Mouse (Mus musculus) brain, embryonic 18.5 days (tissue): Measurements from ENCODE around the gene Plch2.

Experiments
- DNase-seq: peaks from one replicate; pipeline ENCODE4 v3.0.0-alpha.2; 2012; ENCODE audit warnings: low read depth, low spot score

The Plch2 gene

DNA sequence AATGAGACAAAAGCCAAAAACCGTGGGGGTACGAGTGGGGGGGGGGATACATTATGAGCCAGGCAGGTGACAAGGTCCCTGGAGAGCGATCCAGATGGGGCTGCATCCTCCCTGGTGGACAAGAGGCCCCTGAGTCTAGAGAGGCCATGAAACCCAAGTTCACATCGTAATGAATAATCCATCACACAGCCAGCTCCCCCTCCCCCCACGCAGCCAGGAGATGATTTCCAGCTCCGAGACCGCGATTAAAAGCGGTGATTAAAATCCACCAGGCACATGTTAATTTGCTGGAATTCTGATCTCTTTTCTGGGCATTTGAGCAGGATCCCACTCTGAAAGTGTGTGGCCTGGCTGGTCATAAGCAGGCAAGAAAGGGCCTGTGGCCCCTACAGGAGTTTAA is 35.8 kb downstream of the Plch2 start:
- no peak for DNase-seq

DNA sequence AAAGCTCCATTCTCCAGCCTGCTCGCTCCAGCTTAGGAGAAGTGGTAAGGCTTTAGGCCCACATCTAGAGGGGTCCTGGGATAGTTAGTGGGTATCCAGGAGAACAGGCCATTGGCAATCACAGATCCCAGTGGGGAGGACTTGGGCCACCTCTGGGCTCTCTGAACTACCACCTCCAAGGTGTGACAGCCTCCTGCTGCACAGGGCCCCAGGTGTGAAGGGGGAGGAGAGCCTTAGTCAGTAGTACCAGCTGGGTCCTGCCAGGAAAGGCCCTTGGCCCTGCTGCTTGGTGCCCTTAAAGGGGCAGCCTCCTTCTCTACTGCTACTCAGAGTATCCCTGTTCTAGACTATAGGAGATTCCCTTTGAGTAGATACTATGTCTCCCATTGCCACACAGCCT is 36.4 kb downstream of the Plch2 start:
- DNase-seq = no peak

DNA sequence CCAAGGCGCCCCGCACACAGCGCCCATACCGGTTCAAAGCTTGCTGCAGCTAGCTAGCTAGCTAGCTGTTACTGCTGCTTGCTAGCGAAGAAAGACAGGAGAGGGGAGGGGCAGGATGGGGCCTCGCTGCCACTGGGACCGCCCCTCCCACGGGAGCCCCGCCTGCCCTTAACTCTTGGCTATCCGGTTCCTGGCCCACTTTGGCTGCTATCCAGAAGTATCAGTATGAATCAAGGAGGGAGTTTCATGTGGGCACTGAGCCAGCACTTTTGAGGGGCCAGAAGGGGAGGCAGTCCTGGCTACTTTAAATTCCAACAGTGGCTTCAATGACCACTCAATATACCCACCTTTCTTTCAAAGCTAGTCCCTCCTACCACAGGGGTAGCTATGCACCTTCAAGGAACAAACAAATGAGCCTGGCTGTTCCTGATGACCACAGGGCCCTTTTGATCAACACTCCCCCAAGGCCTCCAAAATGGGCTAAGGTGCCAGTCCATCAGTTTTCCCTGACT is 37.2 kb downstream of the Plch2 start:
- DNase-seq = no peak

DNA sequence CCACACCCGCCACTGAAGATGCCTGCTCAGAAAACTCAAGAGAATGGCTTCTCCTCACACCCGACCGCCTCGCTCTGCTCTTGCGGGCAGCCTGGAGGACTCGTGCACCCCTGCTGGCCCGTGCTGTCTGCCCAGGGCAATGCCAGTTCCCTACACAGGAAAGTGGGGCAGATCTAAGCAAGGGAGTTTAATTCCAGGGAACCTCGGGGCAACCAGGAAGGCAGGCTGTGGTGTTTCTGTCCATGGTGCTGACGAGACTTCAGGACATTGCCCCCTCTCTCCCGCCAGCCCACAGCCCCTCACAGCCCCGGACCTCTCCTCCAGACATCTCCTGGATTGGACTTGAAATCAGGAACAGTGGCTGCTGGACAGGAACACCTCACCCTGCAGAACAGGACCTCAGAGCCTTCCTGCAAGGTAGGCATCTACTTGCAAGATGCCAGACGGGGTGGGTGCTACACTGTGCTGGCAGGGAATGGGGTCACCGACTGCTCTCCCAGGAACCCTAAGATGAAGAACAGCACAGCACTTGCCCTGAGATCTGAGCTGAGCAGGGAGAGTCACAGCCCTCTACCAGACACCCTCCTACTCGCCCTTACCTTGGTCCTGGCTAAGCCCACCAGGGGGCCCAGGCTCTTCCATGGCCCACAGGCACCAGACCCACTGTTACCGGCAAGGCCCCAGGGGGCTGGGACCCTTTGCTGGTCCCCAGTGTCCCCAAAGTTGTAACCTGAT is 37.8 kb downstream of the Plch2 start:
- no peak for DNase-seq

DNA sequence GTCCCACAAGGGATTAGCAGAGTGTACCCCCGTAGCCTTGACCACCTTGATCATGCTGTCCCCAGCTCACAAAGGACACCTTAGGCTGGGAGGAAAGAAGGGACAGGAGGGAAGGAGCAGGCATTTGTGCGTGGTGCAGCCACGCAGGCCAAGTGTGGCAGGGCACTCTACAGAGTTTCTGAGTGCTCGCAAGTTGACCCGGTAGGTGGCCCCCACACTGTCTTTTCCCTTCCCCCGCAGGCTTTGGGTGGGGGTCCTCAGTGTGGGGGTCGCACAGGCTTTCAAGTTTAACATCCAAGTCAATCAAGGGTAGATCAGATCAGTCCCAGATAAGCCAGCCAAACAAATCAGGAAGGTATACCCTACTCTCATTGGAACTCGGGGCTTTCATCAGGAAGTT is 38.5 kb downstream of the Plch2 start:
- no peak for DNase-seq

DNA sequence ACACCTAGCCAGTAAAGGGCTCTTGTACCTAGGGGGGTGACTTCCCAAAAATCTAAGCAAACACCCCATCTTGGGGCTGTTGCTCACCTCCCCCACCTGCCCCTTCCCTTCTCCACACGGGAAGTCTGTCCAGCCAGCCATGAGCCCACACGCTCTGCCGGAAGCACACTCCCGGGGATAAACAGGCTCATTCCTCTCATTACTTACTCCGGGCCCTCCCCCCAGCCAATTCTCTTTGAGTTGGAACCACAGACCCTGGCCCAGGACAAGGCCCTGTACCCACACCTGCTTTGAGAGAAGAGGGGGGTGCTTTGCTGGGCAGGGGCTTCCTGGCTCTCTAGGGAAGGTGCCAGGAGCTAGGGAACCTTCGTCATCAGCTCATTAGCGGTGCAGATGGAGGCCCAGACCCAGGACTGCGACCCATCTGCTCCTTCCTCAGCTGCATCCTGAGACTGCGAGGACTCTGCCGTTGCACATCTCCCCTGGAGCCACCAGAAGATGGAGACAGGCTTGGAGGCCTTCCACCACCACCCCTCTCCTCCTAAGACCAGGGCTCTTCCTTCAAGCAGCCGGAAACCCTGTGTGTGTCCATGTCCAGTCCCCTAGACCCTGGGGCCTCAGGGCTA is 39.2 kb downstream of the Plch2 start:
- DNase-seq = no peak

DNA sequence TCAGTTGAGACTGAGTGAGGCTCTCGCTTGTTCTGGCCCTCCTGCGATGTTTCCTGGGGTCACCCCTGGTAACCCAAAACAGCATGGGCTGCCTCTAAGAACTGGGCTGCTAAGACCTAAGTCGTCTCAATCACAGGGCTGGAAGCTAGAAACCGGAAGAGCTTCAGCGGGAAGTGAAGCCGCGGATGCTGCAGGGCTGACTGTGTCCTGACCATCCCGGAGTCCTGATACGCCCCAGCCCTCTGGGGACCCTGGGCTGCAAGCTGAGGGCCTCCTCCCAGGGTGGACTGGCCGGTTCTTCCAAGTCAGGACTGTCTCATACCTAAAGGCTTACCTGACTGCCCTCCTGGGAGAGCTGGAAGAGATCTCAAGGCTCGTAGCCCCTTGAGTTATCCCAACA is 39.8 kb downstream of the Plch2 start:
- no peak for DNase-seq

DNA sequence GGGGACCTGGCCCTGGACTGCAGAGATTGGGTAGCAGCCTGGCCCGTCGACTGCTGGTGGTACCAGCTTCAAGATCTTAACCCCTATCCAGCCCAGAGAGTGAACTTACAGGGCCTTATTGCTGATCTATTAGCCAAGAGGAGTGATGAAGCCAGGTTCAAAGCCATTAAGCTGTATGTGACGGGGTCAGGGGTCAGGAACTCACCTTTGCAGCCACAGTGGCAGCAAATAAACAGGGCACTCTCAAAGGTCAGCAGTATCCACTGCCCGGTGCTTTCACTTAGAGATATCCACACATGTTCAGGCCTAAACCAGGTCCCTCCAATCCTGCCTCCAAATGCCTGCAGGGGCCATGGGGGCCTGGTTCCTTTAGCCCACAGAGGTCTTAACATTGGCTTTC is 41.0 kb downstream of the Plch2 start:
- no peak for DNase-seq

DNA sequence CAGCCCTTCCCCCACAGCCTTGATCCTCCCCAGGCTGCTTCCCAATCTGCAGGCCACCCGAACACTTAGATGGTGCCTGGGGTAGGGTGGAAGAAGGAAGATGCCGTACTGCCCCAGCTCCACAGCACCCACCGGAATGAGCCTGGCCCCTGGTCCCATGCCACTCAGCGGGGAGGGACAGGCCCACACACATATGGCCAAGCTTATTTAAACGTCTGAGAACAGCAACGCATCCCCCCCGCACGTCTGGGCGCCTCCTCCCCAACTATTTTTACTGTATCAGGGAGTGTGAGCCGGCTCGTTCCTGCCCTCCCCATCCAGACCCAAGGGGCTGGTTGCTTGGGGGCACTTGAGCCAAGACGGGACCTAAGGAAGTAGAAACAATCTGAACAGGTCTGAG is 41.8 kb downstream of the Plch2 start:
- DNase-seq = no peak

DNA sequence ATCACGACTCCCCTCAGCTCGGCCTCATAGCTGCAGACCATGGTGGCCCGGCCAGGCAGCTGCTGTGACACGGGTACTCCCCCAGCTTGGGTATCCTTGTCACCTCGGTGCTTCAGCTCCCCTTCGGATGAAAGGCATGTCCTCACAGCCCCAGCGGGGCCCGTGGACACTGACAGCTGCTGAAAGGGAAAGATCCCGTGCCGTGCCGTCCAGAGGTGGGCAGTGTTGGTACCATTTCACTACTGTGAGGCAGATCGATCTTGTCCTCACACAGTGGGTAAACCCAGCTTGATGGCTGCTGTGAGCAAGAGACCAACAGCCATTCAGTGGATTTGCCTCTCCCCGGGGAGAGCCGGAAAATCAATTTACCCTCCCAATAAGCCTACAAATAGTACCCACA is 42.3 kb downstream of the Plch2 start:
- DNase-seq = no peak

DNA sequence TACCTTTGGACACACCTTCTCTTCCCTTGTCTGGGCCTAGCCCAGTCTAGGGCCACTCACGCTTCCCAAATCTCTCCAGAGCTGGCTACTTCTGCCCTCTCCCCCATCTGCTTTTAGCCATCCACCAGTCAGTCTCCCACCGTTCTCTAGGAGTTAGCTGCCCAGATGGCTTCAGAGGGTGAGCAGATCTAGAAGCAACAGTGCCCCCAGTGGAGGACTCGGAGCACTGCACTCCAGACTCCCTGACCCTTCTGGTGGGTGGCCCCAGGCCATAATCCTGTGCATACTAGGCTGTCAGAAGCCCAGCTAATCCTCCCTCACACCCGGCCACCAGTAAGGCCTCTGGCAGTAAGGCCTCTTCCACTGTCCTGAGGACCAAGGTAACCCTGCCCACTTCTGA is 43.8 kb downstream of the Plch2 start:
- DNase-seq = no peak

DNA sequence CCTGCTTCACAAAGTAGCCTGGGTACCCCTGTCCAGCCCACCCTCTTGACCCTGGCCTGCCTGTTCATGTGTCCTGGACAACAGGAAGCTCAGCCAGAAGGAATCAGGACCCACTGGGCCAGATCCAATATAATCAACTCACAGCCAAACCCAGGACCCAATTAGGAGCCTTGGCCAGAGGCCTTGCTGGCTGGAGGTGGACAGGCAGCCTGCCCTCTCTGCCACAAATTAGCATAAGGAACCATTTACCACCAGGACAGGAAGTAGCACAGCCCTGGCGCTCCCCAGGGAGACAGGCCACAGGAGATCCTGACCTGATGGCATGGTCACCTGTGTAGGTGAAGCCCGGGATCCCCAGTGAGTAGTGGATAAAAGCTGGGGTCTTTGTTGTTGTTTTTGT is 44.5 kb downstream of the Plch2 start:
- DNase-seq = no peak

DNA sequence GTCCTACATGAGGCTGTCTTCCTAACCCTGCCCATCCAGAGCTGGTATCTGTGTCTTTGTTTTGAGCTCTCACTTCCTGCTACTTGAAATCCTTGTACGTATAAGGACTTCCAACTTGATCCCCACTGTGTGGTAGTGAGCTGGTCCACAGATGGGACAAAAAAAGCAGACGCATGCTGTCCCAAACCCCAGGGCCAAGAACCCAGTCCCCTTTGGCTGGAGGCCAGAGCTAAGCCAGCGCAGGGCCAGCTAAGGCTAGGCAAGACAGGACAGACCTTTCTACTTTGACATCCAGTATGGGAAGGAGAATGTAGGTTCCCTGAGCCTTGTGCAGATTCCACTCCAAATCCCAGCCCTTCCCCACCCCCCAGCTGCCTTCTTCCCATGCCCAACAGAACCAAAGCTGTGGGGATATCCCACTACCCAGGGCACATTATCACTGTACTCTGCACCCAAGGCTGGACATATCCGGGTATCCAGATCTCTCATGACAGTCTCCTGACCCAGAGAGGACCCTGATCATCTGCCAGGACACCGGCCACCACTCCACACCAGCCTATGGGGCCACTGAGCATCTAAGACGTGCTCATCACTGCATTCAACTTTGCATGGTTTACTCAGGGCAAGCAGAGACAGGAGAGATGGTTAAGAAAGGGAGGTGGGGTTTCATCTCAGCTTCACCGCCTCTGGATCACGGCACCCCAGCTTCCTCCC is 45.1 kb downstream of the Plch2 start:
- no peak for DNase-seq

DNA sequence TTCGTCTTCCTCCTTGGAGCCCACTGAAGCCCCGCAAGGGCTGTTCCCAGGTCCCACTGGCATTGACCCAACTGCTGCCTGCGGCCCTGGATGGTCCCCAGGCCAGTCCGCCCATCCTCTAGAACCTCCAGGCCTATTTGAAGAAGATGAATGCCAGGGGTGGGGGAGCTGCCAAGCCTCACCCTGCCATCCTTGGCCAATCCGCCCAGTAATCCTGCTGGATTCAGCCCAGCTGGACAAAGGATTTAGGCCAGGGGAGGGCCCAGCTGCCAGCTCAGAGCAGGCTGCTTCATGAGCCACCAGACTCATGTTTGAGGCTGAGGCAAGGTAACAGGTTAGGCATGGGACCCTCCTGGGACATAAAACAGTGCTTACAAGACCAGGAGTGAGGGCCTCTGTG is 45.7 kb downstream of the Plch2 start:
- no peak for DNase-seq

DNA sequence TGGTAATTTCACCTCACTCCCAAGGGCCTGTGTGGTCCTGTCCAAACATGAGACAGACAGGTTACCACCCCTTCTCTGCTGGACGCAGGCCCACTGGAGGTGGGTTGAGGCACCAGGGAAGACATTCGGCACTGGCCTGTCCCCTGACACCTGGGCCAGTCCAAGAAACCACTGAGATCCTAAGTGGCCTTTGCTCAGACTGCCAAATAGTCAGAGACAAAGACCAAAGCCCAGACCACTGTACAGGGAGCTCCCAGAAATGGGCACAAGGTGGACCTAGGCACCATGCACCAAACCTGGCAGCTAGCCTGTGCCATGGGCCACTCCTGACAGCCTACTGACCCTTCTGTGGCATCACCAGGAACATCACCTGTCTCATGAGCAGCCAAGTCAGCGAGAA is 47.4 kb downstream of the Plch2 start:
- no peak for DNase-seq

DNA sequence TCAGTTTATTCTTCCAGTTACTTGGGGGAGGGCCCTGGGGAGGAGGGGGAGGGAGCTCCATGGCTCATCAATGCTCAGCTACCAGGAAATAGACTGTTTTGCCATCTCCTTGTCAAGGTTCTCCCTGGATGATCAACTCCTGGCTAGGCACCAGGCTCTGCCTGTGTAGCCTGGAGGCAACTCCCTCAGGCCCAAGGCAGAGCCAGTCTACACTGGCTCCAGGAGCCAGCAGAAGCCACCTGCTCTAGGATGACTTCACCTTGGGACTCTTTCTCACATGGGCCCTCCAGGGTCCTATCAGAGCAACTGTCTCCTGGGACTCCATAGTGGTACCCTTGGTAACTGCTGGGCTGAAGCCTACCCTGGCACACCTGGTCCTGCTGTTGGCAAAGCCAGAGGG is 48.5 kb downstream of the Plch2 start:
- no peak for DNase-seq

DNA sequence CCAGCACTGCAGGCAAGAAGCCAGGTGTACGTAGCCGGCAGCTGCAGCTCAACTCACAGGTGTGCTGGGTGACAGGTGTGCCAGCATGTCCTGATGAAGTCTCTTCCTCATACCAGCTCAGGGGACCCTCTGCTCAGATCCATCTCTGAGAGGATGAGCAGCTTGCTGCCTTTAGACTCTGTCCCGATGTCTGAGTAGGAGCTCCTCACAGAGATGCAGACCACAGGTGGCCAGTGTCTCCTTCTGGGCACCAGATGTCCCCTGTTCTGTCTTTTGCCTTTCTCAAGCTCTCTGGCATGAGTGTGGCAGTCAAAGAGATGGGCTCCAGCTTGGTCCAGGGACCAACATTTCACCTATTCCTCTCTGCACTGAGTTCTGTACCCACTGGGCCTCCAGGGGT is 48.9 kb downstream of the Plch2 start:
- no peak for DNase-seq

DNA sequence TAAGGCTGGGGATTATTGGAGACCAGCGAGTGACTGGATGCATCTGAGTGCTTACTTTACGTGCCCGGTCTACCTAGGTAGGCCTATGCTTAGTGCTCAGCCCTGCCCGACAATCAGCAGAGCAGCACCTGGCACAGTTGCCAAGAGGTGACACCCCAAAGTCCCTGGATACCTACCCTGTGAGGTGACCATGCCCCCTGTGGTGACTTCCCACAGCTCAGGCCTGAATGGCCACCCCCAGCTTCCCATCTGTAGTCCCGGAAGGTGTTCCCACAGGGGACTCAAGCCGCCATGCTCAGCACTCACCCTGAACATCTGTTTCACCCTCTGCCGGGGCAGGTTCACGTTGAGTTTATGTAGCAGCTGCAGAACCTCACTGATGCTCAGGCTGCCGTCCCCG is 50.3 kb downstream of the Plch2 start:
- no peak for DNase-seq

DNA sequence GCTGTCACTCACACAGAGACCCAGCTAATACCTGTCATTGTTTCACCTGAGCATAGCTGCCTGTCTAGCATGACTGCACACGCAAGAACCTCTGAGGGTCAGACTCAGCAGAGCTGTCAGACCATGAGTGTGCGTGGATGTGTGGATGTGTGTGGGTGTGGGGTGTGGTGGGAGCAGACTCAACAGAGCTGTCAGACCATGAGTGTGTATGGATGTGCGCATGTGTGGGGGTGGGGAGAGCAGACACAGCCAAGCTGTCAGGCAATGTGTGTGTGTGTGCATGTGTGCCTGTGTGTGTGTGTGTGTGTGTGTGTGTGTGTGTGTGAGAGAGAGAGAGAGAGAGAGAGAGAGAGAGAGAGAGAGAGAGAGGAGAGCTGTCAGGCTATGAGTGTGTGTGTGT is 51.3 kb downstream of the Plch2 start:
- DNase-seq = no peak

DNA sequence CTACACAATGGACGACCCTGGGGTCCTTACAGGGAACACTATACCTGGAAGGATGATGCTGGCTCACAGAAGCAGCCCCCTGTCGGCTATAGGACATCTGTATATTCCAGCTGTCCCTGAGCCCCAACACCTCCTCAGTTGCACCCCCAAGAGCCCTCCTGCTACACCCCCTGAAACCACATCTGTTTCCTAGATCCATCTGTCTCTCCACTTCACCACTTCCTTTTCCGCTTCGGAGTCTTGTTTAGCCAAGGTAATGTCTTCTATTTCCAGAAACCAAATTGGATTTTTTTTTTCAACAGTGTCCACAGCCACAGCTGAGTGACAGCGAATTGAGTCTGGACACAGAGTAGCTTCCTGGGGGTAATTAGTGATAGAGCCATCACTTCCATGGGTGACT is 57.2 kb downstream of the Plch2 start:
- no peak for DNase-seq

DNA sequence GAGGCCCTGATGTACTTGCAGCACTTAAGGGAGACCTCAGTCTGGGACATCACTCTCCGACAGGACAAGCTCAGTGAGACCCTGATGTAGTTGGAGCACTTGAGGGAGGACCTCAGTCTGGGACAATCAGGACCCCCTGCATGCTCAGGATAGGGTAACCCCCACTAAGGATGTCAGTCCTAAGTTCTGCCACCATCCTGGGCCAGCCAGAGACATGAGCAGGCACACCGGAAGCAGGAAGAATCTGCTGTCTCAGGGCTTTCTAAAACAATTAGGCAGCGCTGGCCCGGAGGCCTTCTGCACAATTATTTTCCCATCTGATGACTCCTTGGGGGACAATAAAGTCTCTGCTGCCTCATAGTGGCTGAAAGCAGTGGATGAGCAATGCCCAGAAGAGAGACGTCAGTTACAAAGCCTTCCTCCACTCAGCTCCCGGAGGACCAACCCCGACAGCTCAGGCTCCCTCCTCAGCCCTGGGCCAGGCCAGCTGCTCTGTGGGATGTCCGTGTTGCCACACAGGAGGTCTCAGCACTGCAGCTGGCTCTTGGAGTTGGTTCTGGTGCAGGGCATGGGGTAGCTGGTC is 59.9 kb downstream of the Plch2 start:
- DNase-seq = no peak

DNA sequence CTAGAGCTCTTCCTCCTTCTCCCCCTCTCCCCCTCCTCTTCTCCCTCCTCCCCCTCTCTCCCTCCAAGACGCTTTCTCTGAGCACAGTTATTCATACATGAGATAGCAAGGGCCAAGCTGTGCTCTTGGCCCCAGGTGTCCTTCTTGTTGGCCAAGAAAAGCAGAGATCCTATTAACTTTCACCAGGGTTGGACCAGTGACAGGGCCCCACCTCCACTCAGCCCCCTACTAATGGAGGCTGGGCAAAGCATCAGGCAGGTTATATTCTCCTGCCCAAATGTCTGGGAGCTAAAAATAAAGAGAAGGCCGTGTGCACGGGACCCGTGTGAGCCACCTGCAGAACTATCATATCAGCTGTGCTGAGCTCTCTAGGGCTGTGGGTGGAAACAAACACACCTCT is 61.7 kb downstream of the Plch2 start:
- no peak for DNase-seq

DNA sequence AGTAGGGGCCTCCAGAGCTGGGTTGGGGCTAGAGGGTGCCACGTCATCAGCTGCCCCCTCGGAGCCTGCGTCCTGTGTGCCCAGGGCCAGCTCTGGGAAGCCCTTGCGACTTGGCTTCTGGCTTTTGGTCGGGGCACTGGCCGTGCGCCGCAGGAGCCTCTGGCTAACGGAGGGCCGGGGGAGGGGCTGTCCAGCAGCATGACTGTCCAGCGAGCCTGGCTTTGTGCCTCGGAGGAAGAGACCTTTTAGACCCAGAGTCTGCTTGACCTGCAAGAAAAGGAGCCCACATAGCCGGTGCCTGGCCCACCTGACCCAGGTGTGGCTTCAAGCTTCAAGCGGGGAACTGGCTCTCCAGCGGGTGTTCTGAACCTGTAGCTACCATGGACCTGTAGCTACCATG is 69.8 kb downstream of the Plch2 start:
- DNase-seq = no peak
